Mouse (Mus musculus) heart, postnatal 0 days (tissue): ENCODE data around the gene Clic6. TPM values are rescaled to one million over a fixed set of nuclear protein-coding genes. Genes with fewer than 3 reads are reported as not detected.

Experiments used
- ATAC-seq: fragments of 200-750 bp; cut with Nextera tagmentation; 2 replicates; pipeline ENCODE4 v1.8.0; 2017; ENCODE audit warnings: low read depth, moderate number of reproducible peaks, moderate library complexity; ENCODE audit not compliant: insufficient read depth
- DNase-seq: peaks from one replicate; pipeline ENCODE4 v3.0.0-alpha.2; 2016; ENCODE audit warnings: low spot score
- H3K27ac ChIP-seq: fragments of 300-500 bp; sonication (generic); 2 replicates; pipeline ENCODE4 v1.5.1; 2014; ENCODE audit warnings: low read depth, mild to moderate bottlenecking
- H3K27me3 ChIP-seq: fragments of 300-500 bp; sonication (generic); 2 replicates; pipeline ENCODE4 v1.6.1; 2014; ENCODE audit warnings: low read length, mixed read lengths; ENCODE audit not compliant: control insufficient read depth, insufficient read depth
- H3K36me3 ChIP-seq: fragments of 300-500 bp; sonication (generic); replicated peaks from 2 replicates; pipeline ENCODE4 v1.6.1; 2014; ENCODE audit warnings: low read length, mixed read lengths; ENCODE audit not compliant: control insufficient read depth, insufficient read depth
- H3K4me1 ChIP-seq: fragments of 300-500 bp; sonication (generic); 2 replicates; pipeline ENCODE4 v1.6.1; 2014; ENCODE audit warnings: antibody characterized with exemption; ENCODE audit not compliant: control insufficient read depth, insufficient read depth
- H3K4me2 ChIP-seq: fragments of 300-500 bp; sonication (generic); 2 replicates; pipeline ENCODE4 v1.6.1; 2014; ENCODE audit warnings: low read depth, mild to moderate bottlenecking, low read length, moderate library complexity
- H3K4me3 ChIP-seq: fragments of 300-500 bp; sonication (generic); 2 replicates; pipeline ENCODE4 v1.5.1; 2014; ENCODE audit warnings: low read depth, low read length
- H3K9ac ChIP-seq: fragments of 300-500 bp; sonication (generic); replicated peaks from 2 replicates; pipeline ENCODE4 v1.6.1; 2014; ENCODE audit warnings: low read depth, low read length, mixed read lengths
- H3K9me3 ChIP-seq: fragments of 300-500 bp; sonication (generic); replicated peaks from 2 replicates; pipeline ENCODE4 v1.6.1; 2016; ENCODE audit warnings: low read length; ENCODE audit not compliant: control insufficient read depth
- CTCF ChIP-seq: IDR thresholded peaks from 2 replicates; pipeline ENCODE4 v1.5.1; 2016; ENCODE audit warnings: antibody characterized with exemption, control low read depth, low read depth
- EP300 ChIP-seq: IDR thresholded peaks from 2 replicates; pipeline ENCODE4 v1.6.1; 2016; ENCODE audit warnings: antibody characterized with exemption, low read depth
- WGBS: fragments of 180-500 bp; shearing (Covaris S2); extraction: QIAGEN DNeasy Blood & Tissue Kit; methylation state at CpG from one replicate; pipeline ENCODE4 v1.1.7; 2014; 5-methylcytosine and 5-hydroxymethylcytosine counted together
- polyA plus RNA-seq: library from polyadenylated mRNA; unstranded; fragments of >200 nt; fragmentation: Nextera tagmentation; extraction: Ambion mirVana; gene quantifications from 2 replicates; pipeline ENCODE4 v1.2.1, GENCODE M21; 2015
- total RNA-seq: library from RNA; depleted of rRNA; stranded (reverse); fragments of >200 nt; gene quantifications from 2 replicates; pipeline ENCODE4 v1.2.3, GENCODE M21; 2014; ENCODE audit warnings: low replicate concordance

Gene Clic6
- total and polyA plus RNA-seq, 2 experiments from 2014 or later = 0.38 to 1.1 TPM

GRCm38 (mm10) chr16:92565708-92566107, 80.2 kb downstream of the Clic6 start:
- no peaks in the 10 kb centered on the region for H3K36me3 ChIP-seq
- no peak for ATAC-seq
- WGBS = 5% methylated on average over 6 of the region's 6 CpGs
- peak; percentile 74 for DNase-seq
- no peak overlapping the region for H3K9ac ChIP-seq
- H3K9me3 ChIP-seq = no peaks in the 10 kb centered on the region
- TF ChIP-seq CTCF (peak; percentile 93), EP300 (no peak)
- H3K4me1 ChIP-seq = no peaks in the 10 kb centered on the region
- peaks cover 23% of the 10 kb centered on the region for H3K27me3 ChIP-seq
- no peak overlapping the region for H3K27ac ChIP-seq
- H3K4me3 ChIP-seq = no peak overlapping the region
- H3K4me2 ChIP-seq = no peak overlapping the region

- H3K4me2 ChIP-seq = no peak overlapping the region
Measured at GRCm38 (mm10) chr16:92566146-92566545, 80.6 kb downstream of the Clic6 start.

GRCm38 (mm10) chr16:92571246-92571645, 85.7 kb downstream of the Clic6 start:
- 88% methylated on average over 11 of the region's 11 CpGs for WGBS
- no peak for TF ChIP-seq CTCF

More at GRCm38 (mm10) chr16:92566146-92566545, 80.6 kb downstream of the Clic6 start:
- no peaks in the 10 kb centered on the region for H3K4me1 ChIP-seq
- no peaks in the 10 kb centered on the region for H3K9me3 ChIP-seq
- no peak overlapping the region for H3K9ac ChIP-seq
- ATAC-seq = no peak
- peaks cover 23% of the 10 kb centered on the region for H3K27me3 ChIP-seq
- TF ChIP-seq CTCF (no peak), EP300 (no peak)
- no peak overlapping the region for H3K27ac ChIP-seq
- no peak for DNase-seq
- no peaks in the 10 kb centered on the region for H3K36me3 ChIP-seq
- no peak overlapping the region for H3K4me3 ChIP-seq
- WGBS = 13% methylated on average over 5 of the region's 5 CpGs

GRCm38 (mm10) chr16:92573193-92573592, 87.7 kb downstream of the Clic6 start:
- 40% methylated on average over 4 of the region's 4 CpGs for WGBS
- H3K27ac ChIP-seq = no peak overlapping the region
- no peak for TF ChIP-seq EP300
- no peak for TF ChIP-seq CTCF

More at GRCm38 (mm10) chr16:92571246-92571645, 85.7 kb downstream of the Clic6 start:
- peaks cover 7% of the 10 kb centered on the region; the same call in 1 of the 2 replicates for H3K27me3 ChIP-seq
- H3K9ac ChIP-seq = no peak overlapping the region
- ATAC-seq (no peak), DNase-seq (no peak)
- H3K27ac ChIP-seq = no peak overlapping the region
- H3K9me3 ChIP-seq = no peaks in the 10 kb centered on the region
- H3K4me2 ChIP-seq = no peak overlapping the region
- H3K4me3 ChIP-seq = no peak overlapping the region
- H3K36me3 ChIP-seq = no peaks in the 10 kb centered on the region
- H3K4me1 ChIP-seq = no peaks in the 10 kb centered on the region; the same call in 1 of the 2 replicates

GRCm38 (mm10) chr16:92575792-92576191, 90.3 kb downstream of the Clic6 start:
- TF ChIP-seq EP300 (no peak), CTCF (no peak)
- no peak overlapping the region for H3K27ac ChIP-seq
- DNase-seq (no peak), ATAC-seq (no peak)
- no peak overlapping the region for H3K9ac ChIP-seq
- no peak overlapping the region for H3K4me2 ChIP-seq
- no peaks in the 10 kb centered on the region; the same call in 1 of the 2 replicates for H3K4me1 ChIP-seq
- no peaks in the 10 kb centered on the region for H3K27me3 ChIP-seq
- H3K36me3 ChIP-seq = no peaks in the 10 kb centered on the region
- 68% methylated on average over 10 of the region's 10 CpGs for WGBS
- H3K9me3 ChIP-seq = no peaks in the 10 kb centered on the region
- H3K4me3 ChIP-seq = no peak overlapping the region

More at GRCm38 (mm10) chr16:92573193-92573592, 87.7 kb downstream of the Clic6 start:
- no peak for DNase-seq
- no peaks in the 10 kb centered on the region for H3K36me3 ChIP-seq
- no peaks in the 10 kb centered on the region for H3K9me3 ChIP-seq
- H3K9ac ChIP-seq = no peak overlapping the region
- no peak for ATAC-seq
- no peaks in the 10 kb centered on the region for H3K27me3 ChIP-seq
- no peaks in the 10 kb centered on the region; the same call in 1 of the 2 replicates for H3K4me1 ChIP-seq
- no peak overlapping the region for H3K4me3 ChIP-seq
- no peak overlapping the region for H3K4me2 ChIP-seq

GRCm38 (mm10) chr16:92577381-92577780, 91.8 kb downstream of the Clic6 start:
- Histone ChIP-seq H3K4me2 (no peak overlapping the region), H3K4me1 (no peaks in the 10 kb centered on the region; the same call in 1 of the 2 replicates), H3K4me3 (no peak overlapping the region), H3K9me3 (no peaks in the 10 kb centered on the region), H3K9ac (no peak overlapping the region), H3K36me3 (no peaks in the 10 kb centered on the region), H3K27me3 (no peaks in the 10 kb centered on the region), H3K27ac (no peak overlapping the region)
- ATAC-seq (no peak), DNase-seq (no peak)
- no peak for TF ChIP-seq EP300
- no peak for TF ChIP-seq CTCF
- WGBS = 88% methylated on average over 9 of the region's 9 CpGs
